Mouse (Mus musculus) forebrain, embryonic 10.5 days (tissue): ENCODE measurements around the gene Arf1. TPM values are rescaled to one million over a fixed set of nuclear protein-coding genes. Genes with fewer than 3 reads are reported as not detected.

Experiments used
- DNase-seq: peaks from one replicate; pipeline ENCODE4 v3.0.0-alpha.2; 2017; ENCODE audit warnings: low spot score; ENCODE audit errors: extremely low spot score
- H3K27ac ChIP-seq: fragments of 300-500 bp; sonication (generic); 2 replicates; pipeline ENCODE4 v1.5.1; 2016; ENCODE audit warnings: mild to moderate bottlenecking
- H3K27me3 ChIP-seq: fragments of 300-500 bp; sonication (generic); 2 replicates; pipeline ENCODE4 v1.6.1; 2016; ENCODE audit warnings: mild to moderate bottlenecking; ENCODE audit not compliant: poor library complexity, severe bottlenecking
- H3K36me3 ChIP-seq: fragments of 300-500 bp; sonication (generic); replicated peaks from 2 replicates; pipeline ENCODE4 v1.6.1; 2016; ENCODE audit warnings: mild to moderate bottlenecking, moderate library complexity
- H3K4me1 ChIP-seq: fragments of 300-500 bp; sonication (generic); 2 replicates; pipeline ENCODE4 v1.6.1; 2016
- H3K4me3 ChIP-seq: fragments of 300-500 bp; sonication (generic); 2 replicates; pipeline ENCODE4 v1.5.1; 2016; ENCODE audit warnings: mild to moderate bottlenecking, moderate library complexity
- H3K9me3 ChIP-seq: fragments of 300-500 bp; sonication (generic); 2 replicates; pipeline ENCODE4 v1.6.1; 2016; ENCODE audit warnings: mild to moderate bottlenecking, moderate library complexity
- WGBS: fragments of 180-500 bp; shearing (Covaris S2); methylation state at CpG from one replicate; pipeline ENCODE4 v1.1.7; 2016; 5-methylcytosine and 5-hydroxymethylcytosine counted together
- polyA plus RNA-seq: library from polyadenylated mRNA; unstranded; fragments of >200 nt; fragmentation: Nextera tagmentation; extraction: Ambion mirVana; gene quantifications from 2 replicates; pipeline ENCODE4 v1.2.1, GENCODE M21; 2016

Arf1 gene
- polyA plus RNA-seq, 1 experiment from 2014 or later, result 629 TPM

GRCm38 (mm10) chr11:59202081-59202995 is 25.7 kb downstream of the Arf1 start, which contains the start of gene Mrpl55:
Gene Mrpl55, plus strand, starts transcription at chr11:59202486.
- Histone ChIP-seq H3K36me3 (peaks cover 49% of the 10 kb centered on the region), H3K27ac (peak within 1 kb of the TSS; percentile 88), H3K4me3 (peak within 1 kb of the TSS; percentile 95), H3K27me3 (no peaks in the 10 kb centered on the region), H3K4me1 (peaks cover 19% of the 10 kb centered on the region), H3K9me3 (no peaks in the 10 kb centered on the region)
- DNase-seq, result peak; percentile 94
- under 1% methylated on average over 63 of the region's 63 CpGs for WGBS

- peak overlapping the region; percentile 95 for H3K4me3 ChIP-seq
- H3K27me3 ChIP-seq, result no peaks in the 10 kb centered on the region
- peaks cover 19% of the 10 kb centered on the region for H3K4me1 ChIP-seq
- WGBS, result 42% methylated on average over 16 of the region's 16 CpGs
- H3K36me3 ChIP-seq, result peaks cover 41% of the 10 kb centered on the region
- DNase-seq, result no peak
- no peaks in the 10 kb centered on the region for H3K9me3 ChIP-seq
- peak overlapping the region; percentile 88 for H3K27ac ChIP-seq
Measured at GRCm38 (mm10) chr11:59201216-59202002, 26.7 kb downstream of the Arf1 start.

GRCm38 (mm10) chr11:59196230-59196629 is 31.8 kb downstream of the Arf1 start:
- H3K4me3 ChIP-seq, result no peak overlapping the region
- H3K9me3 ChIP-seq, result no peaks in the 10 kb centered on the region
- peaks cover 7% of the 10 kb centered on the region for H3K4me1 ChIP-seq
- H3K27ac ChIP-seq, result no peak overlapping the region
- H3K27me3 ChIP-seq, result no peaks in the 10 kb centered on the region
- DNase-seq, result no peak
- H3K36me3 ChIP-seq, result peaks cover 16% of the 10 kb centered on the region

DNA sequence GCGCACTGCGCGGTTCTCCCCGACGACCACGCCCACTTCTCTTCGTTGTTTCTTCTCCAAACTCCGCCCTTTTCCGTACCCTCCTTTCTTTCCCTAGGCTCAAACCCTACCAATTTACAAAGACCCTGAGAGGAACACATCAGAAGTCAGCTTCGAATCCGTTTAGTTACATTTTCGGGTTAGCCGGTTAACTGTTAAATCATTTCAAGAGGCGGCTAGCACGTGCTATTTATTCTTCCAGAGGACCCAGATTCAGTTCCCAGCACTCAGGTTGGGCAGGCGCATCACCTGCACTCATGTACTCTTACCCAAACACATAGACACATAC is 36.0 kb downstream of the Arf1 start, which contains the start of gene Guk1:
Gene Guk1, minus strand, starts transcription at position 154 of the 328 bp plus-strand sequence.
- Histone ChIP-seq H3K9me3 (no peaks in the 10 kb centered on the region), H3K4me1 (peaks cover 10% of the 10 kb centered on the region), H3K36me3 (peaks cover under 1% of the 10 kb centered on the region; the same call in 1 of the 2 replicates), H3K27ac (peak within 1 kb of the TSS; percentile 91), H3K4me3 (peak within 1 kb of the TSS; percentile 73), H3K27me3 (no peaks in the 10 kb centered on the region)
- 5% methylated on average over 16 of the region's 16 CpGs for WGBS
- no peak for DNase-seq

DNA sequence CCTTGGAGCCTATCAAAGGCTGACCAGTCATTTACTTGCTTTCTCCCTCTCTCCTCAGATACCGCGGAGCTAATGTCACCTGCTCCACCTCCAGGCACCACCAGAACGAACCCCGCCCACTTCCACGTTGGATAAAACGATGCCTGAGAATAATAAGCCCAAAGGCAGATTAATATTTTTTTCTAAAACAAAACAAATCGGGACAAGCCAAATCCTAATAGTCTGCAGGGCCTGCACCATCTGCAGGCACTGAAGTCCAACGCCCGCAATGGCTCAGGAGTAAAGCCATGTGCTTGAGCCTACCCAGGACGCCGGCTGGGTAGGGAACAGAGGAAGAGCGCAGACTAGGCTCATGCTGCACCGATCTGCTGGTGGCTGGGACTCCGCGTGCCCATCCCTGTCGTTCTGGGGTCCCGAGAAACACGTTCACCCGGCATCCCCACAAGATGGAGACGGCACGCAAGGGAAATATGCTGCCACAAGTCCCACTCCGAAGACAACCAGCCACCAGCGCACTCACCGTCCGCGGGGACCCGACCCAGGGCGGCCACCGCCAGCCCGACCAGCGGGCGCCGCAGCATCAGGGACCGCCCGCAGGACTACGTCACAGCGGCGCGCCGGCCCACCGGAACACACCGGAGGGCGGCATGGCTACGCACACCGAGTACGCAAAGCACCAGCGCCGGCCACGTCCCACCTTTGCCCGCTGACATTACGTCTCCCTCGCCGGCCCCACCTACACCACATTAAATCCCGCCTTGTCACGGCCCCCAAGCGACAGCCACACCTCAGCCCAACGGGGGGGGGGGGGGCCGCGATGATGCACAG is 36.6 kb downstream of the Arf1 start:
- peaks cover 10% of the 10 kb centered on the region for H3K4me1 ChIP-seq
- peak; percentile 88 for DNase-seq
- peak overlapping the region; percentile 91 for H3K27ac ChIP-seq
- H3K36me3 ChIP-seq, result peaks cover 6% of the 10 kb centered on the region
- H3K4me3 ChIP-seq, result peak overlapping the region; percentile 73
- no peaks in the 10 kb centered on the region for H3K27me3 ChIP-seq
- WGBS, result under 1% methylated on average over 56 of the region's 59 CpGs
- no peaks in the 10 kb centered on the region for H3K9me3 ChIP-seq

DNA sequence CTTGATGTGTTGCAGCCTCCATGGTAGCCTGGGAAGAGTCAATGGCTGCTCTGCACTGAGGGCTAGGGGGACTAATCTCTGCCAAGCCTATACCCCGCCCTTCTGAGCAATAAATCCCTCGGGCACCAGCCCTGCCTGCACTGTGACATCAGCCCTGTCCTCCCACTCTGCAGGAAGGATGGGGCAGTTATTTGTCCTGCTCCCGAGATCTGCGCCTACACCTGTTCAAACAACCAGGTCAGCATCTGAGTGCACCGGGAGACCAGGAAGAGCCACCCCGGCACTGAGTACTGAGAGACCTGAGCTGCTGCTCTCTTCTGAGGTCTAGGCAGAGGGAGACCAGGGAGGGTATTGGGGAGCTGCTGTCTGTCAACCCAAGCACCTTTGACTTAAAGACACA is 40.4 kb downstream of the Arf1 start:
- Histone ChIP-seq H3K4me1 (peaks cover 10% of the 10 kb centered on the region), H3K27ac (no peak overlapping the region), H3K36me3 (peaks cover 44% of the 10 kb centered on the region), H3K27me3 (no peaks in the 10 kb centered on the region), H3K9me3 (no peaks in the 10 kb centered on the region), H3K4me3 (no peak overlapping the region)
- no peak for DNase-seq
- WGBS, result 87% methylated on average over 6 of the region's 6 CpGs

DNA sequence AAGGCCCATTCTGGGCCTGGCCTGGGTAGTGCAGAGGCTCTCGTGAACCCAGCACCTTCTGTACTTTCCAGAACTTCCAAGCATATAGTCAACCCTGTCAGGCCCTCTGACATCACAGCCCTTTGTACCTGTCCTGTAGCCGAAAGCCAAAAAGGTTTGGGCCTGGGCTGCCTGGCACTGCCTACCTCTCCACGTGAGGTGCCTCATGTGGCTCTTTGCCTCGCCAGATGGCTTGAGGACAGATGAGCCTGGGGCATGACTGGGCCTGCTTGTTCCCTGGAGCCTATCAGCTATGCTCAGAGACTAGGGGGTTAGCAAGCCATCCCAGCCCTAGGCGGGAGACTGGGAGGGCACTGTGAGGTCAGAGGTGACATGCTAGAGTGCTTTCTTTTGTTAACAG is 42.6 kb downstream of the Arf1 start:
- Histone ChIP-seq H3K27me3 (peaks cover 5% of the 10 kb centered on the region; the same call in 1 of the 2 replicates), H3K36me3 (peaks cover 47% of the 10 kb centered on the region), H3K4me1 (no peaks in the 10 kb centered on the region), H3K4me3 (no peak overlapping the region), H3K9me3 (no peaks in the 10 kb centered on the region), H3K27ac (no peak overlapping the region)
- DNase-seq, result peak; percentile 12
- WGBS, result 88% methylated on average over 5 of the region's 5 CpGs

GRCm38 (mm10) chr11:59183821-59184220 is 44.2 kb downstream of the Arf1 start:
- H3K27ac ChIP-seq, result no peak overlapping the region
- 46% methylated on average over 3 of the region's 3 CpGs for WGBS
- H3K27me3 ChIP-seq, result peaks cover 19% of the 10 kb centered on the region
- H3K4me3 ChIP-seq, result no peak overlapping the region
- DNase-seq, result no peak
- H3K9me3 ChIP-seq, result no peaks in the 10 kb centered on the region
- H3K4me1 ChIP-seq, result no peaks in the 10 kb centered on the region
- H3K36me3 ChIP-seq, result peaks cover 47% of the 10 kb centered on the region

- no peak within 1 kb of the TSS for H3K4me3 ChIP-seq
- no peak for DNase-seq
- no peak within 1 kb of the TSS for H3K27ac ChIP-seq
- H3K36me3 ChIP-seq, result peaks cover 47% of the 10 kb centered on the region
- 45% methylated on average over 3 of the region's 3 CpGs for WGBS
- peaks cover 28% of the 10 kb centered on the region for H3K27me3 ChIP-seq
- no peaks in the 10 kb centered on the region for H3K4me1 ChIP-seq
- no peaks in the 10 kb centered on the region for H3K9me3 ChIP-seq
Measured at GRCm38 (mm10) chr11:59182864-59183331, 45.2 kb downstream of the Arf1 start, which contains the start of gene Gjc2. Gene Gjc2, minus strand, starts transcription at chr11:59183213.

DNA sequence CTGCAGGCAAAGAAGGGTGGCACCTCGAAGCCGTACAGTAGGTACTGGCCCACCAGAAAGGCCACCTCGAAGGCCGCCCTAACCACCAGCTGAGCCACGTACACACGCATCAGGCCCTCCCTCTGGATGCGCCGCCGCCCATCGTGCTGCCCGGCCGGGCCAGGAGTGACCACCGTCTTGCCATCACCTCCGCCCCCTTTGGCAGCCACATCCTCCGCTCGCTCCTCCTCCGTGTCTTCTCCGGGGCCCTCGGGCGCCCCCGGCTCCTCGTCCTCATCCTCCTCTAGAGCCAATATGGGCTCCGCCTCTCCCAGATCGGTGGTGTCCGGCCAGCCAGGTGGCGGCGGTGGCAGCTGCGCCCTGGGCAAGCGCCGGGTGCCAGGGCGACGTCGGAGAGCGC is 51.1 kb downstream of the Arf1 start:
- H3K36me3 ChIP-seq, result no peaks in the 10 kb centered on the region
- H3K4me1 ChIP-seq, result peaks cover 9% of the 10 kb centered on the region
- H3K4me3 ChIP-seq, result peak overlapping the region; percentile 24; the same call in 1 of the 2 replicates
- WGBS, result 9% methylated on average over 34 of the region's 34 CpGs
- H3K27ac ChIP-seq, result no peak overlapping the region
- H3K27me3 ChIP-seq, result peaks cover 78% of the 10 kb centered on the region
- no peak for DNase-seq
- H3K9me3 ChIP-seq, result no peaks in the 10 kb centered on the region

GRCm38 (mm10) chr11:59176475-59176874 is 51.6 kb downstream of the Arf1 start:
- Histone ChIP-seq H3K27ac (no peak overlapping the region), H3K4me3 (peak overlapping the region; percentile 24; the same call in 1 of the 2 replicates), H3K9me3 (no peaks in the 10 kb centered on the region), H3K27me3 (peaks cover 76% of the 10 kb centered on the region), H3K36me3 (no peaks in the 10 kb centered on the region), H3K4me1 (peaks cover 9% of the 10 kb centered on the region)
- WGBS, result 5% methylated on average over 48 of the region's 48 CpGs
- DNase-seq, result no peak
